Mouse (Mus musculus) neutrophil, adult 5-6 weeks (primary cell): Measurements from ENCODE around the gene Gucy1b1. TPM values are rescaled to one million over a fixed set of nuclear protein-coding genes. Genes with fewer than 3 reads are reported as not detected.

Experiments used
- total RNA-seq: library from RNA; stranded (forward); fragments of 200-1000 nt; gene quantifications from 2 replicates; pipeline ENCODE4 v1.2.3, GENCODE M21; 2017

Gucy1b1 gene
- total RNA-seq, 1 experiment from 2014 or later, result 4.1 TPM

Other genes starting within 250 kb of the Gucy1b1 start
- gene Ctso, start 142.1 kb downstream of the Gucy1b1 start, total RNA-seq, result 76.6 and 77.4 TPM in 2 replicates
- gene Tdo2, start 98.5 kb downstream of the Gucy1b1 start, total RNA-seq, result not detected in 2 replicates
- gene Asic5, start 92.4 kb downstream of the Gucy1b1 start, total RNA-seq, result not detected in 2 replicates
- gene Gucy1a1, start 71.1 kb upstream of the Gucy1b1 start, total RNA-seq, result 0.37 and 1.2 TPM in 2 replicates